Mouse (Mus musculus) erythroblast, embryonic 14.5 days (primary cell): ENCODE measurements around the gene Plgrkt. TPM values are rescaled to one million over a fixed set of nuclear protein-coding genes. Genes with fewer than 3 reads are reported as not detected.

Experiments used
- H3K27me3 ChIP-seq: 2 replicates; pipeline ENCODE4 v1.6.1; 2012; ENCODE audit warnings: inconsistent platforms; ENCODE audit not compliant: control insufficient read depth
- H3K36me3 ChIP-seq: 2 replicates; pipeline ENCODE4 v1.6.1; 2012; ENCODE audit warnings: mild to moderate bottlenecking, inconsistent platforms; ENCODE audit not compliant: control insufficient read depth
- H3K4me1 ChIP-seq: 2 replicates; pipeline ENCODE4 v1.6.1; 2012; ENCODE audit warnings: inconsistent platforms; ENCODE audit not compliant: control insufficient read depth
- H3K4me3 ChIP-seq: replicated peaks from 2 replicates; pipeline ENCODE3; 2012; ENCODE audit warnings: moderate library complexity, mild to moderate bottlenecking, inconsistent platforms
- H3K9me3 ChIP-seq: 2 replicates; pipeline ENCODE4 v1.6.1; 2012; ENCODE audit warnings: low read length, inconsistent platforms, mixed read lengths; ENCODE audit not compliant: control insufficient read depth
- GATA1 ChIP-seq: IDR thresholded peaks from 2 replicates; pipeline ENCODE4 v1.6.1; 2012; ENCODE audit warnings: low read length, inconsistent platforms, mixed read lengths
- TAL1 ChIP-seq: IDR thresholded peaks from 3 replicates; pipeline ENCODE4 v1.6.1; 2012; ENCODE audit warnings: low read length, inconsistent platforms, mixed read lengths
- polyA plus RNA-seq: library from polyadenylated mRNA; stranded (reverse); fragments of >175 nt; gene quantifications from 2 replicates; pipeline ENCODE4 v1.2.3, GENCODE M21; 2012

Plgrkt gene
- polyA plus RNA-seq, 1 experiment = 1.1 TPM

- peaks cover 2% of the 10 kb centered on the region; the same call in 1 of the 2 replicates for H3K4me1 ChIP-seq
Measured at GRCm38 (mm10) chr19:29403251-29403650, 36.1 kb upstream of the Plgrkt start.

DNA sequence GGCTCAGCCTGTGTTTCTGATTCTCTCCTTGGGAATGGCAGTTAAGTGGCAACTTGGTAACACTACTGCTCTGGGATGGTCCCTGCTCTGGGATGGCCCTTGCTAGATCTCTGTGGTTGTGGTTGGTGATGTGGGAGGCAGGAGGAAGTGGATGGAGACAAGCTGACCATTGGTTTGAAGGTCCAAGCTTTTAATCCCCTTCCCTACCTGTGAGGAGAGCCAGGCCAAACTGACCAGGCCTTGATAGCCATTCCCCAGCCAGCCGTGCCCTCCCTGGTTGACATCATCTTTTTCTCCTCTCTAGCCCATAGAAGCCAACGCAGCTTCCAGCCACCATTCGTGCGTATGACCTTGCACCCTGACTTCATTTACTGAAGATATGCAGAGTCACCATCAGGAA, 35.4 kb upstream of the Plgrkt start:
- Histone ChIP-seq H3K27me3 (no peaks in the 10 kb centered on the region), H3K4me1 (peaks cover 2% of the 10 kb centered on the region; the same call in 1 of the 2 replicates), H3K9me3 (no peaks in the 10 kb centered on the region), H3K36me3 (no peaks in the 10 kb centered on the region), H3K4me3 (no peak overlapping the region)
- TF ChIP-seq TAL1 (no peak), GATA1 (no peak)

More at GRCm38 (mm10) chr19:29403251-29403650, 36.1 kb upstream of the Plgrkt start:
- no peak for TF ChIP-seq GATA1
- TF ChIP-seq TAL1 = no peak
- H3K9me3 ChIP-seq = no peaks in the 10 kb centered on the region
- no peaks in the 10 kb centered on the region for H3K27me3 ChIP-seq
- H3K36me3 ChIP-seq = no peaks in the 10 kb centered on the region
- H3K4me3 ChIP-seq = no peak overlapping the region

DNA sequence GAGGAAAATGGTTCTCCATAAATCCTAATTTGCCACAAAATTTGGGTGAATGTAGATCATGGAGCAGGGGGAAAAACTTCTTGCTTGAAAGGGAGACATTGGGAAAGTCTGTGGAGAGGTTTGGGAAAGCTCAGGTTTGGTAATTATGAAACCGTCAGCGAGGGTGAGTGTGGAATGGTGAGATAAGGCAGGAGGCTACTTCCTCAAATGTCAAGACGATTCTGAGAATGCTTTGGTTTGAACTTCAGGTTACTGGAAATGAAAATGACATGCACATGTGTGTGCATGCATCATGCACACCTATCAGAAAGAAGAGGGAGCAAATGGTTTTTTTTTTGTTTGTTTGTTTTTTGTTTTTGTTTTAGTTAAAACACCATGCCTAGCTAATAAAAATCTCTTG, 33.3 kb upstream of the Plgrkt start:
- Histone ChIP-seq H3K36me3 (no peaks in the 10 kb centered on the region), H3K27me3 (no peaks in the 10 kb centered on the region), H3K4me3 (no peak overlapping the region), H3K4me1 (peaks cover 2% of the 10 kb centered on the region; the same call in 1 of the 2 replicates), H3K9me3 (no peaks in the 10 kb centered on the region)
- no peak for TF ChIP-seq TAL1
- no peak for TF ChIP-seq GATA1

GRCm38 (mm10) chr19:29399786-29400185, 32.6 kb upstream of the Plgrkt start:
- Histone ChIP-seq H3K4me3 (no peak overlapping the region), H3K36me3 (no peaks in the 10 kb centered on the region), H3K4me1 (peaks cover 2% of the 10 kb centered on the region; the same call in 1 of the 2 replicates), H3K27me3 (no peaks in the 10 kb centered on the region), H3K9me3 (no peaks in the 10 kb centered on the region)
- TF ChIP-seq TAL1 = no peak
- no peak for TF ChIP-seq GATA1

- no peaks in the 10 kb centered on the region for H3K36me3 ChIP-seq
- H3K4me1 ChIP-seq = peaks cover 2% of the 10 kb centered on the region; the same call in 1 of the 2 replicates
- TF ChIP-seq TAL1 (no peak), GATA1 (no peak)
- no peak overlapping the region for H3K4me3 ChIP-seq
- H3K27me3 ChIP-seq = no peaks in the 10 kb centered on the region
- no peaks in the 10 kb centered on the region for H3K9me3 ChIP-seq
Measured at GRCm38 (mm10) chr19:29396353-29396752, 29.2 kb upstream of the Plgrkt start.

DNA sequence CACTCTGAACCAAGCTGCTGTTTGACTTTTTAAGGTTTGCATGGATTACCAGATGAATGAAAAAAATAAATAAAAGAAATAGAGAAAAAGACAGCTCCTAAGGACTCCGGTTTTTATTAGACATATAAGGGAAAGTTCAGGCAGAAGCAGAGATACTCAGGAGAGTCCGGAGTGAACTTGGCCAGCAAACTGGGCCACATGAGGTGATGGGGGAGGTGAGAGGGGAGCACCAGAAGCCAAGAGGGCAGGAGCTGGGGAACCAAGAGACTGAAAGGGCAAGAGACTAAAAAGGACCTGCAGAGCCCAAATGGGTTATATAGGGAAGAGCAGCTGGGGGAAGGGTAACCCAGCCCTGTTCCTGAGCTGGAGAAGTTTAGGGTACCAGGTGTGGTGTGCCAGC, 27.5 kb upstream of the Plgrkt start:
- no peak for TF ChIP-seq GATA1
- TF ChIP-seq TAL1 = no peak
- H3K36me3 ChIP-seq = no peaks in the 10 kb centered on the region
- no peak overlapping the region for H3K4me3 ChIP-seq
- no peaks in the 10 kb centered on the region for H3K9me3 ChIP-seq
- no peaks in the 10 kb centered on the region for H3K4me1 ChIP-seq
- H3K27me3 ChIP-seq = no peaks in the 10 kb centered on the region

- no peaks in the 10 kb centered on the region for H3K36me3 ChIP-seq
- H3K4me3 ChIP-seq = no peak overlapping the region
- no peak for TF ChIP-seq TAL1
- no peak for TF ChIP-seq GATA1
- H3K27me3 ChIP-seq = no peaks in the 10 kb centered on the region
- H3K4me1 ChIP-seq = no peaks in the 10 kb centered on the region
- no peaks in the 10 kb centered on the region for H3K9me3 ChIP-seq
Measured at GRCm38 (mm10) chr19:29393333-29393732, 26.1 kb upstream of the Plgrkt start.

GRCm38 (mm10) chr19:29391279-29391678, 24.1 kb upstream of the Plgrkt start:
- Histone ChIP-seq H3K4me3 (no peak overlapping the region), H3K4me1 (no peaks in the 10 kb centered on the region), H3K36me3 (no peaks in the 10 kb centered on the region), H3K9me3 (no peaks in the 10 kb centered on the region), H3K27me3 (no peaks in the 10 kb centered on the region)
- TF ChIP-seq GATA1 (no peak), TAL1 (no peak)

DNA sequence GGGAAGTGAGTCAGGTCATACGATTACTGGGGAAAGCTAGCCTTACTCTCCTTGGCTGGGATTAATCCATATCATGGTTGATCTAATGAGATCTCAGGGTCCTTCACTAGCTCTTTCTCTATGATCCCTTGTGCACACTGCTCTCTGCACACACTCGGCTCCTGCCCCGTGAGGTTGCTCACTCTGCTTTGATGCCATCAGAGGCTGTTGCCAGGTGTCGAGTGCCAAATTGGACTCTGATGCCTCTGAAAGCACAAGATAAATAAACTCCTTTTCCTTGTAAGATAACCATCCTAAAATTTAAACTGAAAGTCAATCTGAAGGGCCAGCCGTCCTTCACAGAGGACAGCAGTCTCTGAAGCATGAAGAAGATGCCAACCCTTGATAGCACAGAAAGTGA, 23.3 kb upstream of the Plgrkt start:
- Histone ChIP-seq H3K9me3 (no peaks in the 10 kb centered on the region), H3K4me1 (no peaks in the 10 kb centered on the region), H3K27me3 (no peaks in the 10 kb centered on the region), H3K4me3 (no peak overlapping the region), H3K36me3 (no peaks in the 10 kb centered on the region)
- TF ChIP-seq GATA1 = no peak
- no peak for TF ChIP-seq TAL1

- TF ChIP-seq GATA1 (no peak), TAL1 (no peak)
Measured at GRCm38 (mm10) chr19:29388818-29389217, 21.6 kb upstream of the Plgrkt start.

GRCm38 (mm10) chr19:29385822-29386221, 18.6 kb upstream of the Plgrkt start:
- Histone ChIP-seq H3K4me3 (no peak overlapping the region), H3K27me3 (no peaks in the 10 kb centered on the region), H3K9me3 (no peaks in the 10 kb centered on the region), H3K36me3 (no peaks in the 10 kb centered on the region), H3K4me1 (peaks cover 2% of the 10 kb centered on the region; the same call in 1 of the 2 replicates)
- TF ChIP-seq TAL1 (no peak), GATA1 (no peak)

More at GRCm38 (mm10) chr19:29388818-29389217, 21.6 kb upstream of the Plgrkt start:
- peaks cover 2% of the 10 kb centered on the region; the same call in 1 of the 2 replicates for H3K4me1 ChIP-seq
- H3K36me3 ChIP-seq = no peaks in the 10 kb centered on the region
- H3K9me3 ChIP-seq = no peaks in the 10 kb centered on the region
- H3K27me3 ChIP-seq = no peaks in the 10 kb centered on the region
- H3K4me3 ChIP-seq = no peak overlapping the region
